Mouse (Mus musculus): Measurements from ENCODE around the gene Eci1.

DNA sequence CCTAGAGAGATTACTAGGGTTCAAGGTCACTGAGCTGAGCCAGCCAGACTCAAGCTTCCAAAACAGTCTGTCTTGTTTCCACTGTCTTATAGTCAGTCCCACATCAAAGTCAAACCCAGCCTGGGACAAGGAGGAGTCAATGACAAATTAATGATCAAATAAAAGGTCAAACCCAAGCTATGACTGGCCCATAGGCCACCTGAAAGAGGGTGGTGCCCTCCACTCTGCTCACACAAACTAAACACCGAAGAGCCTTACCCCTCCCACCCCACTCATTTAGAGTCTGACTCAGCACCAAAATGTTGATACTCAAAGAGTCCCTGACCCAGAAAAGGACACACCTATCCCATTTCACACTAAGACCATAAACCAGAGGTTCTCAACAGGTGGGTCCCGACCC lies 26.9 kb downstream of the Eci1 start:
- TF ChIP-seq CTCF (conservative IDR thresholded peaks at IDR 0.05; ENCODE audit: insufficient read depth, insufficient read length, low read depth, low read length) (no peak), POLR2A (IDR thresholded peaks at IDR 0.05; ENCODE audit: low read depth, low read length) (no peak)
